In the genomic region with DNA sequence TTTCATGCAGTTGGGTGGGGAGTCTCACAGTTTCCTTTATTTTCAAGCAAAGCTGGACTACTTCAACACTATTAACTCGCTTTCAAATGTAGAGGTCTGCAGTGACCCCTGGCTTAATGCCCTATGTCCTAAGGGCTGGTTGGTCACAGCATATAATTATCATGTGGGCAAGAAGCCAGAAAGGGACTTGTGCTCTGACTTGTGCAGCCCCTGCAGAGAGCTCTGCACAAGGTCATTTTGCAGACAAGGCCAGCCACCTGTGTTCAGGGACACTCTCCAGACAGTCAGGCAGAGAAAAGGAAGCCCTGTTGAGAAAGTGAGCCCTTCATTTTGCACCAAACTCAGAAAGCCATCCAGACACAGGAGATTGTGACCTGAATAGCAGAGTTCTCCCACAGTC, we compare ENCODE assay signal across 14 mouse cellular contexts.
DNase-seq lines count a peak whose midpoint lies in the region; ATAC-seq and TF ChIP-seq lines count a peak whose summit lies in the region.
"Had no signal": no experiment of that assay in that cellular context is flagged by ENCODE, and none has a peak within 500 bp of the region (broad histone marks: within the 10 kb centered on the region; RNA-seq: fewer than 3 reads in every experiment).

No protein-coding gene starts in this region.

- WGBS in forebrain, embryonic 15.5 days, result 76% methylated on average over 1 of the region's 1 CpGs
- WGBS in neural tube, embryonic 15.5 days, result 74% methylated on average over 1 of the region's 1 CpGs

- no peaks in the 10 kb centered on the region for H3K4me1 ChIP-seq in testis, adult 2 months (ENCODE audit: control insufficient read depth, insufficient read depth, low read length)
- H3K4me1 ChIP-seq in forebrain, embryonic 15.5 days, result no peaks in the 10 kb centered on the region
- no peaks in the 10 kb centered on the region for H3K4me1 ChIP-seq in neural tube, embryonic 15.5 days
- H3K4me1 ChIP-seq: embryonic facial prominence, embryonic 13.5 days; liver, embryonic 15.5 days; neural tube, embryonic 12.5 days; stomach, embryonic 15.5 days had no signal

- H3K9me3 ChIP-seq in forebrain, embryonic 15.5 days, result no peaks in the 10 kb centered on the region
- H3K9me3 ChIP-seq in neural tube, embryonic 15.5 days (replicated peaks), result no peaks in the 10 kb centered on the region
- H3K9me3 ChIP-seq: embryonic facial prominence, embryonic 13.5 days; liver, embryonic 15.5 days; neural tube, embryonic 12.5 days; stomach, embryonic 15.5 days had no signal

- no peak overlapping the region for H3K4me2 ChIP-seq in forebrain, embryonic 15.5 days (replicated peaks)
- H3K4me2 ChIP-seq in neural tube, embryonic 15.5 days, result no peak overlapping the region
- H3K4me2 ChIP-seq: embryonic facial prominence, embryonic 13.5 days; liver, embryonic 15.5 days; midbrain, embryonic 11.5 days; neural tube, embryonic 12.5 days; stomach, embryonic 15.5 days had no signal

- no peak overlapping the region for H3K9ac ChIP-seq in forebrain, embryonic 15.5 days (replicated peaks)
- H3K9ac ChIP-seq in neural tube, embryonic 15.5 days (replicated peaks), result no peak overlapping the region
- H3K9ac ChIP-seq: embryonic facial prominence, embryonic 13.5 days; forebrain, postnatal 0 days; liver, embryonic 15.5 days; neural tube, embryonic 12.5 days; stomach, embryonic 15.5 days had no signal

- H3K27me3 ChIP-seq in testis, adult 2 months (ENCODE audit: control insufficient read depth, insufficient read depth, low read length), result no peaks in the 10 kb centered on the region
- no peaks in the 10 kb centered on the region for H3K27me3 ChIP-seq in forebrain, embryonic 15.5 days
- no peaks in the 10 kb centered on the region for H3K27me3 ChIP-seq in neural tube, embryonic 15.5 days (replicated peaks)
- H3K27me3 ChIP-seq: embryonic facial prominence, embryonic 13.5 days; liver, embryonic 15.5 days; neural tube, embryonic 12.5 days; stomach, embryonic 15.5 days had no signal

- no peak overlapping the region for H3K4me3 ChIP-seq in testis, adult 2 months (ENCODE audit: control insufficient read depth, low read depth, low read length)
- no peak overlapping the region for H3K4me3 ChIP-seq in forebrain, embryonic 15.5 days
- H3K4me3 ChIP-seq in neural tube, embryonic 15.5 days (replicated peaks), result no peak overlapping the region
- H3K4me3 ChIP-seq: embryonic facial prominence, embryonic 13.5 days; liver, embryonic 15.5 days; neural tube, embryonic 12.5 days; stomach, embryonic 15.5 days had no signal

- no peak for TF ChIP-seq POLR2A in testis, adult 2 months (IDR thresholded peaks at IDR 0.05; ENCODE audit: control insufficient read depth, low read depth, low read length)

- H3K27ac ChIP-seq in testis, adult 2 months (ENCODE audit: control insufficient read depth, insufficient read depth, low read depth, low read length), result peak overlapping the region; percentile 60; the same call in 1 of the 2 replicates
- no peak overlapping the region for H3K27ac ChIP-seq in forebrain, embryonic 15.5 days (replicated peaks)
- no peak overlapping the region for H3K27ac ChIP-seq in neural tube, embryonic 15.5 days (replicated peaks)
- H3K27ac ChIP-seq: embryonic facial prominence, embryonic 13.5 days; liver, embryonic 15.5 days; neural tube, embryonic 12.5 days; stomach, embryonic 15.5 days had no signal

- no peak for ATAC-seq in forebrain, embryonic 15.5 days (replicated peaks)
- no peak; the same call in 1 of the 2 replicates for ATAC-seq in neural tube, embryonic 15.5 days (ENCODE audit: low FRiP score)
- ATAC-seq: forebrain, postnatal 0 days had no signal

- peak; percentile 11 for DNase-seq in heart, postnatal 4 days
- DNase-seq in heart, adult 8-10 months (ENCODE audit: low spot score), result no peak
- DNase-seq in testis, postnatal 10 days (ENCODE audit: low spot score), result no peak
- peak; percentile 63 to 78 for DNase-seq in kidney, adult 8-10 months
- DNase-seq: forebrain, postnatal 0 days; right cerebral cortex, postnatal 14 days had no signal

- TF ChIP-seq CTCF in testis, adult 2 months (IDR thresholded peaks at IDR 0.05; ENCODE audit: control insufficient read depth, insufficient read depth, insufficient replicate concordance, low read depth, low read length), result no peak

- no peaks in the 10 kb centered on the region for H3K36me3 ChIP-seq in testis, adult 2 months (ENCODE audit: control insufficient read depth, insufficient read depth, low read length)
- no peaks in the 10 kb centered on the region for H3K36me3 ChIP-seq in forebrain, embryonic 15.5 days
- H3K36me3 ChIP-seq in neural tube, embryonic 15.5 days, result no peaks in the 10 kb centered on the region
- H3K36me3 ChIP-seq: embryonic facial prominence, embryonic 13.5 days; liver, embryonic 15.5 days; neural tube, embryonic 12.5 days; stomach, embryonic 15.5 days had no signal

Comparison
In these comparisons a context has a peak if more than half of its experiments do, and no peak if none do; other contexts are left out.
1. DNase-seq: peak in heart, postnatal 4 days (single experiment) and kidney, adult 8-10 months (2 of 2); none in heart, adult 8-10 months (single experiment) and testis, postnatal 10 days (single experiment).